8 mouse cellular contexts compared by ENCODE assay signal in the genomic region with DNA sequence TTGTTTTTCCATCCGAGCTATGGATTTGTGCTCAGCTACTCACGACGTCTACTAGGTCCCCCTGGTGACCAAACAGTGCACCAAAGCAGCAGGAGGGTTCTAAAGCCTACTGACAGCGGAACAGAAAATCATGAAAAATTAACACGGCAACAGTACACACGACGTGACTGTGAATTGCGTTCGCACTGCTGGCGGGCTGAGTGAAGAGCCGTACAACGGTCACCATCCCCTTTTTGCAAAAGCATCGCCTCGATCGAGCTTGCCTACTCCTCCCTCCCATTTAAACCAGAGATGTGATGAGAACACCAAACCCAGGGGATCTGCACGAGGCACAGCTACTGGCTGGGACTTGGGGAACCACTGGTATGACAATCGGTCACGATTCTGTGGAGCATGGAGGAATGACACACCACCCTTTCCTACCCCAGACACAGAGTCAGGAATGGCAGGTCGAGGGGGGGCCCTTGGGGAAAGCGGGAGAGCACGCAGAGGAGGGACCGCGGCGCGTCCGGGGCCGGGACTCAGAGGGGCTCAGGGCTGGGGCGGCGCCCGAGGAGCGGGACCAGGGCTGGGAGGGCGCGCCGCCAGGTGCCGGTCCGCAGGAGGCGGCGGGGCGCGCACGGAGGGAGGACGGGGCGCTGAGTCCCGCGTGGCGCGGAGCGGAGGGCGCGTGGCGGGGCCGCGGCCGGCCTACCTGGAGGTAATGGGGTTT. TPM values are rescaled to one million over a fixed set of nuclear protein-coding genes. Genes with fewer than 3 reads are reported as not detected.
DNase-seq lines count a peak whose midpoint lies in the region; ATAC-seq and TF ChIP-seq lines count a peak whose summit lies in the region.

No protein-coding gene starts in this region.

- peaks cover 8% of the 10 kb centered on the region for H3K4me1 ChIP-seq in brown adipose tissue, adult 24 weeks (ENCODE audit: control insufficient read depth, insufficient read depth, insufficient read length, low read length)
- no peaks in the 10 kb centered on the region for H3K4me1 ChIP-seq in heart, postnatal 0 days (ENCODE audit: control insufficient read depth, insufficient read depth)
- peaks cover 4 to 10% of the 10 kb centered on the region in 2 experiments for H3K4me1 ChIP-seq in liver, embryonic 14.5 days (replicated peaks; ENCODE audit: control insufficient read depth in 2 of 2, insufficient read depth in 2 of 2, low read length in 1 of 2)
- H3K4me1 ChIP-seq in stomach, embryonic 14.5 days (ENCODE audit: control insufficient read depth, insufficient read depth, low read length), result 0 out of 2 replicates have a peak, but pooled peaks cover 4% of the 10 kb centered on the region

- H3K4me3 ChIP-seq in brown adipose tissue, adult 24 weeks (ENCODE audit: insufficient read depth, low read depth, low read length), result peak overlapping the region; percentile 94
- peak overlapping the region; percentile 95 for H3K4me3 ChIP-seq in heart, postnatal 0 days (ENCODE audit: low read depth, low read length)
- H3K4me3 ChIP-seq in liver, embryonic 14.5 days (ENCODE audit: insufficient read depth in 1 of 2, low read depth in 2 of 2, low read length in 2 of 2), result peak overlapping the region; percentile 72 to 96
- H3K4me3 ChIP-seq in stomach, embryonic 14.5 days (ENCODE audit: low read depth, low read length), result peak overlapping the region; percentile 74

- WGBS in heart, postnatal 0 days, result under 1% methylated on average over 48 of the region's 54 CpGs
- under 1% methylated on average over 54 of the region's 54 CpGs for WGBS in liver, embryonic 14.5 days (ENCODE audit: insufficient replicate concordance)
- WGBS in stomach, embryonic 14.5 days, result 0% methylated on average over 35 of the region's 54 CpGs

- peak overlapping the region; percentile 91 for H3K4me2 ChIP-seq in heart, postnatal 0 days (ENCODE audit: low read depth, low read length)
- peak overlapping the region; percentile 99 for H3K4me2 ChIP-seq in liver, embryonic 14.5 days (ENCODE audit: low read depth)
- peak overlapping the region; percentile 79 for H3K4me2 ChIP-seq in stomach, embryonic 14.5 days (replicated peaks; ENCODE audit: low read depth, low read length)

- H3K9ac ChIP-seq in heart, postnatal 0 days (replicated peaks; ENCODE audit: low read depth, low read length), result peak overlapping the region; percentile 73
- H3K9ac ChIP-seq in liver, embryonic 14.5 days (replicated peaks), result peak overlapping the region; percentile 93
- H3K9ac ChIP-seq in stomach, embryonic 14.5 days (replicated peaks; ENCODE audit: low read depth, low read length), result peak overlapping the region; percentile 64

- H3K9me3 ChIP-seq in heart, postnatal 0 days (replicated peaks; ENCODE audit: control insufficient read depth, low read length), result no peaks in the 10 kb centered on the region
- no peaks in the 10 kb centered on the region for H3K9me3 ChIP-seq in liver, embryonic 14.5 days (ENCODE audit: control insufficient read depth, low read length)
- H3K9me3 ChIP-seq in stomach, embryonic 14.5 days (ENCODE audit: control insufficient read depth, low read depth, low read length), result no peaks in the 10 kb centered on the region

- peak; percentile 65 for TF ChIP-seq CTCF in heart, postnatal 0 days (IDR thresholded peaks at IDR 0.05; ENCODE audit: low read depth)
- TF ChIP-seq CTCF in liver, embryonic 14.5 days (IDR thresholded peaks at IDR 0.05; ENCODE audit: low read depth), result peak; percentile 71

- no peaks in the 10 kb centered on the region for H3K27me3 ChIP-seq in heart, postnatal 0 days (ENCODE audit: control insufficient read depth, insufficient read depth, low read length)
- H3K27me3 ChIP-seq in liver, embryonic 14.5 days (ENCODE audit: control insufficient read depth, insufficient read depth, low read length), result no peaks in the 10 kb centered on the region
- no peaks in the 10 kb centered on the region for H3K27me3 ChIP-seq in stomach, embryonic 14.5 days (ENCODE audit: control insufficient read depth, insufficient read depth, low read length)

- ATAC-seq in CD4-positive, CD25-positive, alpha-beta regulatory T cell, adult 4 months, result peak; percentile 69
- ATAC-seq in erythroid progenitor cell, adult 5-6 weeks (replicated peaks; ENCODE audit: low FRiP score, poor library complexity, severe bottlenecking), result peak; percentile 67
- ATAC-seq in heart, postnatal 0 days (ENCODE audit: insufficient read depth, low read depth), result peak; percentile 71
- ATAC-seq in liver, embryonic 14.5 days (ENCODE audit: insufficient read depth), result peak; percentile 81
- ATAC-seq in stomach, embryonic 14.5 days (ENCODE audit: insufficient number of reproducible peaks, insufficient read depth, low FRiP score, low read depth), result peak; percentile 81

- TF ChIP-seq EP300 in heart, postnatal 0 days (IDR thresholded peaks at IDR 0.05; ENCODE audit: low read depth), result no peak
- no peak for TF ChIP-seq EP300 in liver, embryonic 14.5 days (IDR thresholded peaks at IDR 0.05; ENCODE audit: low read depth)

- H3K36me3 ChIP-seq in heart, postnatal 0 days (replicated peaks; ENCODE audit: control insufficient read depth, insufficient read depth, low read length), result no peaks in the 10 kb centered on the region
- no peaks in the 10 kb centered on the region for H3K36me3 ChIP-seq in liver, embryonic 14.5 days (replicated peaks; ENCODE audit: control insufficient read depth, insufficient read depth, low read depth)
- H3K36me3 ChIP-seq in stomach, embryonic 14.5 days (ENCODE audit: control insufficient read depth, insufficient read depth, low read length), result no peaks in the 10 kb centered on the region

- peak overlapping the region; percentile 75 for H3K27ac ChIP-seq in brown adipose tissue, adult 24 weeks (replicated peaks; ENCODE audit: low read depth, low read length)
- H3K27ac ChIP-seq in heart, postnatal 0 days (ENCODE audit: low read depth), result peak overlapping the region; percentile 95
- peak overlapping the region; percentile 68 for H3K27ac ChIP-seq in liver, embryonic 14.5 days
- peak overlapping the region; percentile 87 for H3K27ac ChIP-seq in stomach, embryonic 14.5 days (ENCODE audit: low read length)

- peak; percentile 71 for DNase-seq in heart, postnatal 0 days (ENCODE audit: low spot score)
- peak; percentile 69 to 71 for DNase-seq in kidney, postnatal 36 days
- peak; percentile 42 to 63 (median 53) for DNase-seq in liver, embryonic 14.5 days (ENCODE audit: low read depth in 3 of 3, low spot score in 3 of 3)
- DNase-seq in neural tube, embryonic 10.5 days (ENCODE audit: extremely low spot score, low spot score), result peak; percentile 79

RNA-seq across cellular contexts. Expression of a gene that starts 0.5 kb away (rescaled TPM):
- polyA plus RNA-seq in CD4-positive, CD25-positive, alpha-beta regulatory T cell, adult 4 months (2017; shearing (Covaris generic)), result 10 to 100 TPM; 66.3 to 87.7 TPM
- polyA plus RNA-seq in brown adipose tissue, adult 24 weeks (2012; ENCODE audit: insufficient read depth, insufficient read length, missing spikeins), result 22.9 and 25.1 TPM in 2 replicates
- 34.4 and 36.8 TPM in 2 replicates for total RNA-seq in erythroid progenitor cell, adult 5-6 weeks (2015; ENCODE audit: low replicate concordance)
- 10.4 and 26.4 TPM in 2 replicates for total RNA-seq in erythroid progenitor cell, adult 5-6 weeks (2017; ENCODE audit: low replicate concordance)
- total RNA-seq in heart, postnatal 0 days (2014; rRNA removed; ENCODE audit: low replicate concordance), result 1.9 and 5.7 TPM in 2 replicates
- 18.6 and 19.2 TPM in 2 replicates for polyA plus RNA-seq in heart, postnatal 0 days (2015; fragmentation: Nextera tagmentation; extraction: Ambion mirVana)
- 0.88 and 1.8 TPM in 2 replicates for polyA plus RNA-seq in liver, embryonic 14.5 days (2012; rRNA removed)
- polyA plus RNA-seq in liver, embryonic 14.5 days (2014; fragmentation: Nextera tagmentation; extraction: Ambion mirVana), result 8.0 TPM in 2 replicates
- 29.1 and 31.9 TPM in 2 replicates for polyA plus RNA-seq in stomach, embryonic 14.5 days (2014; fragmentation: Nextera tagmentation; extraction: Ambion mirVana)

Comparison
In these comparisons a context has a peak if more than half of its experiments do, and no peak if none do; other contexts are left out.
1. Peak in every context shown above with its lines: DNase-seq, ATAC-seq, H3K4me3 ChIP-seq and H3K27ac ChIP-seq.